Mouse (Mus musculus): ENCODE measurements around the gene Dner. TPM values are rescaled to one million over a fixed set of nuclear protein-coding genes. Genes with fewer than 3 reads are reported as not detected.

Dner gene
- polyA plus RNA-seq, 1 experiment = not detected

- H3K4me1 ChIP-seq (ENCODE audit: control insufficient read depth, insufficient read depth, insufficient read length, low read length) = no peaks in the 10 kb centered on the region
- no peak overlapping the region for H3K4me3 ChIP-seq (ENCODE audit: insufficient read depth, low read depth, low read length)
- no peak overlapping the region for H3K27ac ChIP-seq (replicated peaks; ENCODE audit: low read depth, low read length)
These were observed 305.1 kb downstream of the Dner start for GRCm38 (mm10) chr1:84390961-84391360.

GRCm38 (mm10) chr1:84387616-84388015 lies 308.4 kb downstream of the Dner start:
- Histone ChIP-seq H3K4me3 (ENCODE audit: insufficient read depth, low read depth, low read length) (no peak overlapping the region), H3K4me1 (ENCODE audit: control insufficient read depth, insufficient read depth, insufficient read length, low read length) (no peaks in the 10 kb centered on the region)

GRCm38 (mm10) chr1:84386481-84387146 lies 309.4 kb downstream of the Dner start:
- Histone ChIP-seq H3K4me3 (ENCODE audit: insufficient read depth, low read depth, low read length) (no peak overlapping the region), H3K4me1 (ENCODE audit: control insufficient read depth, insufficient read depth, insufficient read length, low read length) (no peaks in the 10 kb centered on the region), H3K27ac (replicated peaks; ENCODE audit: low read depth, low read length) (no peak overlapping the region)

More at GRCm38 (mm10) chr1:84387616-84388015, 308.4 kb downstream of the Dner start:
- H3K27ac ChIP-seq (replicated peaks; ENCODE audit: low read depth, low read length) = no peak overlapping the region

- Histone ChIP-seq H3K27ac (replicated peaks; ENCODE audit: low read depth, low read length) (no peak overlapping the region), H3K4me3 (ENCODE audit: insufficient read depth, low read depth, low read length) (no peak overlapping the region), H3K4me1 (ENCODE audit: control insufficient read depth, insufficient read depth, insufficient read length, low read length) (0 out of 2 replicates have a peak, but pooled peaks cover 2% of the 10 kb centered on the region)
These were observed 313.3 kb downstream of the Dner start for GRCm38 (mm10) chr1:84382709-84383108.

GRCm38 (mm10) chr1:84382064-84382463 lies 314.0 kb downstream of the Dner start:
- H3K4me3 ChIP-seq (ENCODE audit: insufficient read depth, low read depth, low read length) = no peak overlapping the region
- H3K4me1 ChIP-seq (ENCODE audit: control insufficient read depth, insufficient read depth, insufficient read length, low read length) = 0 out of 2 replicates have a peak, but pooled peaks cover 2% of the 10 kb centered on the region
- H3K27ac ChIP-seq (replicated peaks; ENCODE audit: low read depth, low read length) = no peak overlapping the region

- 0 out of 2 replicates have a peak, but pooled peaks cover 2% of the 10 kb centered on the region for H3K4me1 ChIP-seq (ENCODE audit: control insufficient read depth, insufficient read depth, insufficient read length, low read length)
- H3K27ac ChIP-seq (replicated peaks; ENCODE audit: low read depth, low read length) = no peak overlapping the region
- no peak overlapping the region for H3K4me3 ChIP-seq (ENCODE audit: insufficient read depth, low read depth, low read length)
These were observed 315.1 kb downstream of the Dner start for GRCm38 (mm10) chr1:84380895-84381294.

GRCm38 (mm10) chr1:84367733-84368132 lies 328.3 kb downstream of the Dner start:
- Histone ChIP-seq H3K4me3 (ENCODE audit: insufficient read depth, low read depth, low read length) (no peak overlapping the region), H3K27ac (replicated peaks; ENCODE audit: low read depth, low read length) (no peak overlapping the region), H3K4me1 (ENCODE audit: control insufficient read depth, insufficient read depth, insufficient read length, low read length) (no peaks in the 10 kb centered on the region)

- H3K4me3 ChIP-seq (ENCODE audit: insufficient read depth, low read depth, low read length) = no peak overlapping the region
- H3K4me1 ChIP-seq (ENCODE audit: control insufficient read depth, insufficient read depth, insufficient read length, low read length) = no peaks in the 10 kb centered on the region
- H3K27ac ChIP-seq (replicated peaks; ENCODE audit: low read depth, low read length) = no peak overlapping the region
These were observed 329.5 kb downstream of the Dner start for GRCm38 (mm10) chr1:84366553-84366952.

- Histone ChIP-seq H3K4me3 (ENCODE audit: insufficient read depth, low read depth, low read length) (no peak within 1 kb of the TSS), H3K27ac (replicated peaks; ENCODE audit: low read depth, low read length) (peak within 1 kb of the TSS; percentile 77), H3K4me1 (ENCODE audit: control insufficient read depth, insufficient read depth, insufficient read length, low read length) (no peaks in the 10 kb centered on the region)
These were observed 332.1 kb downstream of the Dner start, which contains the start of gene Pid1 for GRCm38 (mm10) chr1:84363967-84364366. Pid1 (minus strand) TSS chr1:84364180.

- Histone ChIP-seq H3K4me1 (ENCODE audit: control insufficient read depth, insufficient read depth, insufficient read length, low read length) (no peaks in the 10 kb centered on the region), H3K4me3 (ENCODE audit: insufficient read depth, low read depth, low read length) (no peak overlapping the region), H3K27ac (replicated peaks; ENCODE audit: low read depth, low read length) (peak overlapping the region; percentile 77)
These were observed 333.1 kb downstream of the Dner start for GRCm38 (mm10) chr1:84362709-84363617.

- no peak overlapping the region for H3K4me3 ChIP-seq (ENCODE audit: insufficient read depth, low read depth, low read length)
- no peaks in the 10 kb centered on the region for H3K4me1 ChIP-seq (ENCODE audit: control insufficient read depth, insufficient read depth, insufficient read length, low read length)
- H3K27ac ChIP-seq (replicated peaks; ENCODE audit: low read depth, low read length) = peak overlapping the region; percentile 29
These were observed 333.8 kb downstream of the Dner start for GRCm38 (mm10) chr1:84362209-84362608.

GRCm38 (mm10) chr1:84361389-84361788 lies 334.6 kb downstream of the Dner start:
- no peak overlapping the region for H3K27ac ChIP-seq (replicated peaks; ENCODE audit: low read depth, low read length)
- H3K4me1 ChIP-seq (ENCODE audit: control insufficient read depth, insufficient read depth, insufficient read length, low read length) = no peaks in the 10 kb centered on the region
- no peak overlapping the region for H3K4me3 ChIP-seq (ENCODE audit: insufficient read depth, low read depth, low read length)

GRCm38 (mm10) chr1:84359611-84360500 lies 336.2 kb downstream of the Dner start:
- 0 out of 2 replicates have a peak overlapping the region, but pooled peaks have one; percentile 16 for H3K27ac ChIP-seq (replicated peaks; ENCODE audit: low read depth, low read length)
- no peak overlapping the region for H3K4me3 ChIP-seq (ENCODE audit: insufficient read depth, low read depth, low read length)
- no peaks in the 10 kb centered on the region for H3K4me1 ChIP-seq (ENCODE audit: control insufficient read depth, insufficient read depth, insufficient read length, low read length)

GRCm38 (mm10) chr1:84357216-84357615 lies 338.8 kb downstream of the Dner start:
- Histone ChIP-seq H3K27ac (replicated peaks; ENCODE audit: low read depth, low read length) (no peak overlapping the region), H3K4me1 (ENCODE audit: control insufficient read depth, insufficient read depth, insufficient read length, low read length) (no peaks in the 10 kb centered on the region), H3K4me3 (ENCODE audit: insufficient read depth, low read depth, low read length) (no peak overlapping the region)

- no peak overlapping the region for H3K4me3 ChIP-seq (ENCODE audit: insufficient read depth, low read depth, low read length)
- no peaks in the 10 kb centered on the region for H3K4me1 ChIP-seq (ENCODE audit: control insufficient read depth, insufficient read depth, insufficient read length, low read length)
- no peak overlapping the region; the same call in 1 of the 2 replicates for H3K27ac ChIP-seq (replicated peaks; ENCODE audit: low read depth, low read length)
These were observed 345.8 kb downstream of the Dner start for GRCm38 (mm10) chr1:84350262-84350661.
